Mouse (Mus musculus) kidney, embryonic 16.5 days (tissue): ENCODE measurements around the gene Sgcg. TPM values are rescaled to one million over a fixed set of nuclear protein-coding genes. Genes with fewer than 3 reads are reported as not detected.

ENCODE experiments used
- polyA plus RNA-seq: library from polyadenylated mRNA; unstranded; fragments of >200 nt; fragmentation: Nextera tagmentation; extraction: Ambion mirVana; gene quantifications from 2 replicates; pipeline ENCODE4 v1.2.1, GENCODE M21; 2015

The Sgcg gene
- polyA plus RNA-seq, 1 experiment from 2014 or later: 0.67 TPM

Other genes starting within 250 kb of the Sgcg start
- 17.0 and 18.9 TPM in 2 replicates for gene Tnfrsf19, start 212.0 kb downstream of the Sgcg start, polyA plus RNA-seq
- 1.5 and 1.7 TPM in 2 replicates for gene Sacs, start 120.0 kb downstream of the Sgcg start, polyA plus RNA-seq
- gene Arl11, start 51.3 kb upstream of the Sgcg start, polyA plus RNA-seq: 0.80 and 1.2 TPM in 2 replicates
- gene Ebpl, start 101.9 kb upstream of the Sgcg start, polyA plus RNA-seq: 10.2 and 10.5 TPM in 2 replicates
- 46.2 and 50.5 TPM in 2 replicates for gene Kpna3, start 181.4 kb upstream of the Sgcg start, polyA plus RNA-seq